ENCODE assay signal across 7 mouse cellular contexts in the genomic region with DNA sequence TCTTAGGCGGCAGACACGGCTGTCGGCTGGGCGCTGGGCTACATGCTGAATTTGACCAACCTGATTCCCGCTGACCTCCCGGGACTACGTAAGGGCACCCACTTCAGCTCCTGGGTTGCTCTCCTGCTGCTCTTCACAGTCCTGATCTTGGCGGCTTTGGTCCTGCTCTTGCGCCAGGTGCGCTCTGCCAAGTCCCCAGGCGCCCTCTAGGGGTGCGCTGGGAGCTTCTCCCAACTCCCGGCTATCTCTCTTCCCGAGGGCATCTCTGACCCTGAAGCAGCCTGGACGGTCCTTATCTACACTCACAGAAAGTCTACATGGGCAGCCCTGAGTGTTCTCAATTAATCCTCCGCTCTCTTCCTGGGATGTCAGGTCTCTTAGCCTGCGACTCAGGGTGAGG. TPM values are rescaled to one million over a fixed set of nuclear protein-coding genes. Genes with fewer than 3 reads are reported as not detected.
A peak's percentile ranks its signal among the peaks of the same experiment; 100 is the strongest.
DNase-seq lines count a peak whose midpoint lies in the region; ATAC-seq and TF ChIP-seq lines count a peak whose summit lies in the region.

No protein-coding gene starts in this region.

- WGBS in forebrain, embryonic 14.5 days = 3% methylated on average over 17 of the region's 17 CpGs
- 3% methylated on average over 17 of the region's 17 CpGs for WGBS in hindbrain, embryonic 11.5 days
- WGBS in limb, embryonic 14.5 days = 3% methylated on average over 17 of the region's 17 CpGs
- 3% methylated on average over 17 of the region's 17 CpGs for WGBS in midbrain, embryonic 15.5 days

- no peak for ATAC-seq in forebrain, embryonic 14.5 days
- ATAC-seq in hindbrain, embryonic 11.5 days (ENCODE audit: low FRiP score) = no peak
- ATAC-seq in limb, embryonic 14.5 days (ENCODE audit: low FRiP score, low read depth) = no peak
- ATAC-seq in midbrain, embryonic 15.5 days (replicated peaks) = no peak

- TF ChIP-seq CTCF in testis, adult 2 months (IDR thresholded peaks at IDR 0.05; ENCODE audit: control insufficient read depth, insufficient read depth, insufficient replicate concordance, low read depth, low read length) = peak; percentile 37; the same call in 1 of the 2 replicates

- H3K9ac ChIP-seq in forebrain, embryonic 14.5 days (ENCODE audit: low read length) = peak overlapping the region; percentile 54
- no peak overlapping the region for H3K9ac ChIP-seq in hindbrain, embryonic 11.5 days (ENCODE audit: low read depth, low read length)
- no peak overlapping the region for H3K9ac ChIP-seq in limb, embryonic 14.5 days (ENCODE audit: low read depth, low read length, severe bottlenecking)
- peak overlapping the region; percentile 28; the same call in 1 of the 2 replicates for H3K9ac ChIP-seq in midbrain, embryonic 15.5 days

- DNase-seq in Muller cell, postnatal 12 days (ENCODE audit: inconsistent ontology term) = peak; percentile 60
- peak; percentile 86 for DNase-seq in brain, adult 2 months (ENCODE audit: low read depth, low spot score)
- DNase-seq in forebrain, embryonic 14.5 days (ENCODE audit: low spot score) = peak; percentile 71
- peak; percentile 60 for DNase-seq in hindbrain, embryonic 11.5 days (ENCODE audit: low spot score)
- DNase-seq in limb, embryonic 14.5 days (ENCODE audit: low spot score) = no peak

- no peak overlapping the region for H3K27ac ChIP-seq in forebrain, embryonic 14.5 days (ENCODE audit: low read depth, low read length)
- no peak overlapping the region for H3K27ac ChIP-seq in hindbrain, embryonic 11.5 days (ENCODE audit: low read depth, low read length)
- H3K27ac ChIP-seq in limb, embryonic 14.5 days (replicated peaks; ENCODE audit: low read depth, low read length) = no peak overlapping the region
- no peak overlapping the region for H3K27ac ChIP-seq in midbrain, embryonic 15.5 days
- H3K27ac ChIP-seq in testis, adult 2 months (ENCODE audit: control insufficient read depth, insufficient read depth, low read depth, low read length) = no peak overlapping the region

- H3K36me3 ChIP-seq in forebrain, embryonic 14.5 days (ENCODE audit: control insufficient read depth, insufficient read depth, low read length) = no peaks in the 10 kb centered on the region
- H3K36me3 ChIP-seq in hindbrain, embryonic 11.5 days (ENCODE audit: control insufficient read depth, insufficient read depth, low read length) = no peaks in the 10 kb centered on the region
- H3K36me3 ChIP-seq in limb, embryonic 14.5 days (ENCODE audit: control insufficient read depth, insufficient read depth, low read length) = no peaks in the 10 kb centered on the region
- no peaks in the 10 kb centered on the region for H3K36me3 ChIP-seq in midbrain, embryonic 15.5 days (replicated peaks)
- no peaks in the 10 kb centered on the region for H3K36me3 ChIP-seq in testis, adult 2 months (ENCODE audit: control insufficient read depth, insufficient read depth, low read length)

- peak overlapping the region; percentile 54 for H3K4me2 ChIP-seq in forebrain, embryonic 14.5 days (ENCODE audit: low read length)
- peak overlapping the region; percentile 19; the same call in 1 of the 2 replicates for H3K4me2 ChIP-seq in hindbrain, embryonic 11.5 days (replicated peaks; ENCODE audit: low read depth, low read length)
- H3K4me2 ChIP-seq in limb, embryonic 14.5 days (replicated peaks; ENCODE audit: low read depth, low read length, severe bottlenecking) = no peak overlapping the region
- H3K4me2 ChIP-seq in midbrain, embryonic 15.5 days = peak overlapping the region; percentile 71

- H3K27me3 ChIP-seq in forebrain, embryonic 14.5 days (replicated peaks; ENCODE audit: control insufficient read depth, insufficient read depth, low read length) = peaks cover 41% of the 10 kb centered on the region
- H3K27me3 ChIP-seq in hindbrain, embryonic 11.5 days (ENCODE audit: control insufficient read depth, insufficient read depth, low read length) = peaks cover 48% of the 10 kb centered on the region
- H3K27me3 ChIP-seq in limb, embryonic 14.5 days (ENCODE audit: control insufficient read depth, insufficient read depth, low read length) = peaks cover 78% of the 10 kb centered on the region
- peaks cover 48% of the 10 kb centered on the region for H3K27me3 ChIP-seq in midbrain, embryonic 15.5 days (replicated peaks)
- H3K27me3 ChIP-seq in testis, adult 2 months (ENCODE audit: control insufficient read depth, insufficient read depth, low read length) = no peaks in the 10 kb centered on the region

- no peaks in the 10 kb centered on the region for H3K9me3 ChIP-seq in forebrain, embryonic 14.5 days (replicated peaks; ENCODE audit: control insufficient read depth, low read length)
- no peaks in the 10 kb centered on the region for H3K9me3 ChIP-seq in hindbrain, embryonic 11.5 days (ENCODE audit: control insufficient read depth, low read length)
- H3K9me3 ChIP-seq in limb, embryonic 14.5 days (ENCODE audit: control insufficient read depth, low read length) = no peaks in the 10 kb centered on the region
- H3K9me3 ChIP-seq in midbrain, embryonic 15.5 days = no peaks in the 10 kb centered on the region

- TF ChIP-seq POLR2A in limb, embryonic 14.5 days (IDR thresholded peaks at IDR 0.05; ENCODE audit: borderline replicate concordance, extremely low read depth, insufficient read depth, insufficient read length) = no peak
- no peak for TF ChIP-seq POLR2A in testis, adult 2 months (IDR thresholded peaks at IDR 0.05; ENCODE audit: control insufficient read depth, low read depth, low read length)

- peak overlapping the region; percentile 26 for H3K4me3 ChIP-seq in forebrain, embryonic 14.5 days (ENCODE audit: low read depth, low read length)
- peak overlapping the region; percentile 10; the same call in 1 of the 2 replicates for H3K4me3 ChIP-seq in hindbrain, embryonic 11.5 days (ENCODE audit: low read depth, low read length)
- H3K4me3 ChIP-seq in limb, embryonic 14.5 days (replicated peaks; ENCODE audit: low read length) = peak overlapping the region; percentile 14
- H3K4me3 ChIP-seq in midbrain, embryonic 15.5 days = peak overlapping the region; percentile 34
- peak overlapping the region; percentile 33 for H3K4me3 ChIP-seq in testis, adult 2 months (ENCODE audit: control insufficient read depth, low read depth, low read length)

- H3K4me1 ChIP-seq in forebrain, embryonic 14.5 days (ENCODE audit: control insufficient read depth, insufficient read depth, low read length) = peaks cover 14% of the 10 kb centered on the region
- H3K4me1 ChIP-seq in hindbrain, embryonic 11.5 days (replicated peaks; ENCODE audit: control insufficient read depth, insufficient read depth, low read length) = peaks cover 4% of the 10 kb centered on the region; the same call in 1 of the 2 replicates
- no peaks in the 10 kb centered on the region for H3K4me1 ChIP-seq in limb, embryonic 14.5 days (ENCODE audit: control insufficient read depth, insufficient read depth, low read length)
- H3K4me1 ChIP-seq in midbrain, embryonic 15.5 days = peaks cover 40% of the 10 kb centered on the region
- peaks cover 15% of the 10 kb centered on the region for H3K4me1 ChIP-seq in testis, adult 2 months (ENCODE audit: control insufficient read depth, insufficient read depth, low read length)

RNA-seq across cellular contexts. Expression of gene Npdc1, which starts 1.6 kb away (rescaled TPM):
- 263 and 331 TPM in 2 replicates for polyA plus RNA-seq in forebrain, embryonic 14.5 days (2014; fragmentation: Nextera tagmentation; extraction: Ambion mirVana)
- 123 and 151 TPM in 2 replicates for polyA plus RNA-seq in hindbrain, embryonic 11.5 days (2014; fragmentation: Nextera tagmentation; extraction: Ambion mirVana)
- polyA plus RNA-seq in limb, embryonic 14.5 days (2012; rRNA removed) = 76.2 TPM in 2 replicates
- 38.9 and 42.9 TPM in 2 replicates for polyA plus RNA-seq in limb, embryonic 14.5 days (2014; fragmentation: Nextera tagmentation; extraction: Ambion mirVana)
- polyA plus RNA-seq in midbrain, embryonic 15.5 days (2015; fragmentation: Nextera tagmentation; extraction: Ambion mirVana) = 498 and 520 TPM in 2 replicates
- 13.6 and 15.9 TPM in 2 replicates for polyA plus RNA-seq in testis, adult 2 months (2012; rRNA removed)

RNA-seq across cellular contexts. Expression of gene Entpd2, which starts 5.1 kb away (rescaled TPM):
- polyA plus RNA-seq in forebrain, embryonic 14.5 days (2014; fragmentation: Nextera tagmentation; extraction: Ambion mirVana) = 1.9 and 2.5 TPM in 2 replicates
- 0.21 TPM in 1 of 2 replicates, not detected in the other for polyA plus RNA-seq in hindbrain, embryonic 11.5 days (2014; fragmentation: Nextera tagmentation; extraction: Ambion mirVana)
- 3.3 and 3.9 TPM in 2 replicates for polyA plus RNA-seq in limb, embryonic 14.5 days (2012; rRNA removed)
- 2.1 and 2.6 TPM in 2 replicates for polyA plus RNA-seq in limb, embryonic 14.5 days (2014; fragmentation: Nextera tagmentation; extraction: Ambion mirVana)
- 2.7 and 3.3 TPM in 2 replicates for polyA plus RNA-seq in midbrain, embryonic 15.5 days (2015; fragmentation: Nextera tagmentation; extraction: Ambion mirVana)
- polyA plus RNA-seq in testis, adult 2 months (2012; rRNA removed) = 6.2 and 6.5 TPM in 2 replicates

RNA-seq across cellular contexts. Expression of gene Fut7, which starts 22.3 kb away (rescaled TPM):
- polyA plus RNA-seq in forebrain, embryonic 14.5 days (2014; fragmentation: Nextera tagmentation; extraction: Ambion mirVana) = 0.21 TPM in 1 of 2 replicates, not detected in the other
- 0.11 TPM in 1 of 2 replicates, not detected in the other for polyA plus RNA-seq in hindbrain, embryonic 11.5 days (2014; fragmentation: Nextera tagmentation; extraction: Ambion mirVana)
- 0.05 and 0.11 TPM in 2 replicates for polyA plus RNA-seq in limb, embryonic 14.5 days (2012; rRNA removed)
- not detected in 2 replicates for polyA plus RNA-seq in limb, embryonic 14.5 days (2014; fragmentation: Nextera tagmentation; extraction: Ambion mirVana)
- polyA plus RNA-seq in midbrain, embryonic 15.5 days (2015; fragmentation: Nextera tagmentation; extraction: Ambion mirVana) = 0.17 and 0.41 TPM in 2 replicates
- 0.10 TPM in 1 of 2 replicates, not detected in the other for polyA plus RNA-seq in testis, adult 2 months (2012; rRNA removed)

RNA-seq across cellular contexts. Expression of gene Abca2, which starts 27.7 kb away (rescaled TPM):
- 6.7 and 11.9 TPM in 2 replicates for polyA plus RNA-seq in forebrain, embryonic 14.5 days (2014; fragmentation: Nextera tagmentation; extraction: Ambion mirVana)
- polyA plus RNA-seq in hindbrain, embryonic 11.5 days (2014; fragmentation: Nextera tagmentation; extraction: Ambion mirVana) = 3.5 and 3.7 TPM in 2 replicates
- 15.3 and 17.4 TPM in 2 replicates for polyA plus RNA-seq in limb, embryonic 14.5 days (2012; rRNA removed)
- polyA plus RNA-seq in limb, embryonic 14.5 days (2014; fragmentation: Nextera tagmentation; extraction: Ambion mirVana) = 5.9 and 7.4 TPM in 2 replicates
- 16.4 and 17.6 TPM in 2 replicates for polyA plus RNA-seq in midbrain, embryonic 15.5 days (2015; fragmentation: Nextera tagmentation; extraction: Ambion mirVana)
- polyA plus RNA-seq in testis, adult 2 months (2012; rRNA removed) = 17.3 and 18.3 TPM in 2 replicates

RNA-seq across cellular contexts. Expression of gene Sapcd2, which starts 28.6 kb away (rescaled TPM):
- 27.8 and 28.9 TPM in 2 replicates for polyA plus RNA-seq in forebrain, embryonic 14.5 days (2014; fragmentation: Nextera tagmentation; extraction: Ambion mirVana)
- 41.0 and 45.2 TPM in 2 replicates for polyA plus RNA-seq in hindbrain, embryonic 11.5 days (2014; fragmentation: Nextera tagmentation; extraction: Ambion mirVana)
- 42.5 and 59.7 TPM in 2 replicates for polyA plus RNA-seq in limb, embryonic 14.5 days (2012; rRNA removed)
- polyA plus RNA-seq in limb, embryonic 14.5 days (2014; fragmentation: Nextera tagmentation; extraction: Ambion mirVana) = 33.1 and 35.9 TPM in 2 replicates
- 11.1 and 14.7 TPM in 2 replicates for polyA plus RNA-seq in midbrain, embryonic 15.5 days (2015; fragmentation: Nextera tagmentation; extraction: Ambion mirVana)
- 1.1 and 1.3 TPM in 2 replicates for polyA plus RNA-seq in testis, adult 2 months (2012; rRNA removed)

Comparison
In these comparisons a context has a peak if more than half of its experiments do, and no peak if none do; other contexts are left out.
1. H3K9ac ChIP-seq: peak in forebrain, embryonic 14.5 days (single experiment) and midbrain, embryonic 15.5 days (single experiment); none in hindbrain, embryonic 11.5 days (single experiment) and limb, embryonic 14.5 days (single experiment).
2. Peak in every context shown above with its lines, with median percentiles within 50 percentile points of each other: H3K4me3 ChIP-seq.